Mouse (Mus musculus): ENCODE results near the gene Tbc1d10a. TPM values are rescaled to one million over a fixed set of nuclear protein-coding genes. Genes with fewer than 3 reads are reported as not detected.

The Tbc1d10a gene
- total RNA-seq, 1 experiment from 2014 or later, result 24.8 TPM

GRCm38 (mm10) chr11:4207655-4208054 is 21.1 kb downstream of the Tbc1d10a start:
- no peak for ATAC-seq (ENCODE audit: extremely low read depth, insufficient number of reproducible peaks, low FRiP score, poor library complexity, severe bottlenecking)

DNA sequence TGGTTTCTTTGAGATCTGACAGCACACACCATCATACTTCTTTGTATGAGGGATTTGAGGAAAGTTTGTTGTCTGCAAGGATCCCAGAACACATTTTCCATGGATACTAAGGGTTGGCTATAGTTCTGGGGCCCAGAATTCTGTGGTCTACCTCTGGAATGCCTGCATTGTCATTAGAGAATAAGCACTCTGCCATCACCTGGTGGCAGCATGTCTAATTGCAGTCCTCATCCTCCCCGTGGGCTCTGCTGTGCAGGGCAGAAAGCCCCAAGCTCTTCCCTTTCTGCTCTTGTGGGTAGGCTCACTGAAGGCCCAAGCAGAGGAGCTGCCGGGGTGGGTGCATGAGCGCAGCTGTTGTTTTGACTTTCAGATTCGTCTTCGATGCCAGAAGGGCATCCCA is 23.0 kb downstream of the Tbc1d10a start:
- ATAC-seq (ENCODE audit: extremely low read depth, insufficient number of reproducible peaks, low FRiP score, poor library complexity, severe bottlenecking), result no peak

GRCm38 (mm10) chr11:4210786-4211185 is 24.2 kb downstream of the Tbc1d10a start:
- no peak for ATAC-seq (ENCODE audit: extremely low read depth, insufficient number of reproducible peaks, low FRiP score, poor library complexity, severe bottlenecking)

GRCm38 (mm10) chr11:4213107-4213506 is 26.5 kb downstream of the Tbc1d10a start:
- no peak for ATAC-seq (ENCODE audit: extremely low read depth, insufficient number of reproducible peaks, low FRiP score, poor library complexity, severe bottlenecking)

DNA sequence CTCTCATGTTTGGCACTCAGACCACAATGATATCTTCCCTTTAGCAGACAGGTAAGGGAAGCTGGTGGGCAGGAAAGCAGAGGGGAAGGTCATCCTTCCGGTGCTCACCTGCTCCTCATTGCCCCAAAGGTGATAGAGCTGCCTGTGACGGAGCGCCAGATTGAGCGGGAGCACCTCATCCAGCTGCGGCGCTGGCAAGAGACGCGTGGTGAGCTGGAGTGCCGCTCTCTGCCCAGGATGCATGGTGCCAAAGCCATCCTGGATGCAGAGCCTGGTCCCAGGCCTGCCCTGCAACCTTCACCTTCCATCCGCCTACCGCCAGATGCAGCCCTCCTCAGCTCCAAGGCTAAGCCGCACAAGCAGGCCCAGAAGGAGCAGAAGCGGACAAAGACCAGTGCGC is 28.0 kb downstream of the Tbc1d10a start:
- no peak for ATAC-seq (ENCODE audit: extremely low read depth, insufficient number of reproducible peaks, low FRiP score, poor library complexity, severe bottlenecking)

DNA sequence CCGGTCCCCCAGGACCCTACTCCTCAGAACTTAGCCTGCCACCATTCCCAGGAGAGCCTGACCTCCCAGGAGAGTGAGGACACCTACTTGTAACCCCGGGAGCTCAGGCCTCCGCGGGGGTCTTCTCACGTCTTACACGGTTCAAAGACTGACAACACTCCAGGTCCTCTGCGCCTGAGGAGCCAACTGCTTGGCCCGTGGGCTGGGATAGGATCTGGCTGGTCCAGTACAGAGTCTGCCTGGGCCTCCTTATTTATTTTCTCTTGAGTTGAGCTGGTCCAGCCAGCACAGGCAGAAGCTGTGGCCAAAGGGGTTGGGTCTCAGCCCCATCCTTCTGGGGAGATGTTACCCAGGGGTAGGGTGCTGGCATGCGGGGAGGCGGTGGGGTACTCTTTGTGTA is 28.5 kb downstream of the Tbc1d10a start:
- no peak for ATAC-seq (ENCODE audit: extremely low read depth, insufficient number of reproducible peaks, low FRiP score, poor library complexity, severe bottlenecking)

- ATAC-seq (ENCODE audit: extremely low read depth, insufficient number of reproducible peaks, low FRiP score, poor library complexity, severe bottlenecking), result no peak
Observed at GRCm38 (mm10) chr11:4216248-4217000, 29.8 kb downstream of the Tbc1d10a start.

- peak; percentile 84 for ATAC-seq (ENCODE audit: extremely low read depth, insufficient number of reproducible peaks, low FRiP score, poor library complexity, severe bottlenecking)
Observed at GRCm38 (mm10) chr11:4217914-4218629, 31.5 kb downstream of the Tbc1d10a start, which contains the start of gene Castor1. Castor1 (plus strand) TSS chr11:4218225.

GRCm38 (mm10) chr11:4218637-4219036 is 32.0 kb downstream of the Tbc1d10a start:
- no peak for ATAC-seq (ENCODE audit: extremely low read depth, insufficient number of reproducible peaks, low FRiP score, poor library complexity, severe bottlenecking)

GRCm38 (mm10) chr11:4219317-4219751 is 32.7 kb downstream of the Tbc1d10a start:
- no peak for ATAC-seq (ENCODE audit: extremely low read depth, insufficient number of reproducible peaks, low FRiP score, poor library complexity, severe bottlenecking)

GRCm38 (mm10) chr11:4219908-4220307 is 33.3 kb downstream of the Tbc1d10a start:
- no peak for ATAC-seq (ENCODE audit: extremely low read depth, insufficient number of reproducible peaks, low FRiP score, poor library complexity, severe bottlenecking)

DNA sequence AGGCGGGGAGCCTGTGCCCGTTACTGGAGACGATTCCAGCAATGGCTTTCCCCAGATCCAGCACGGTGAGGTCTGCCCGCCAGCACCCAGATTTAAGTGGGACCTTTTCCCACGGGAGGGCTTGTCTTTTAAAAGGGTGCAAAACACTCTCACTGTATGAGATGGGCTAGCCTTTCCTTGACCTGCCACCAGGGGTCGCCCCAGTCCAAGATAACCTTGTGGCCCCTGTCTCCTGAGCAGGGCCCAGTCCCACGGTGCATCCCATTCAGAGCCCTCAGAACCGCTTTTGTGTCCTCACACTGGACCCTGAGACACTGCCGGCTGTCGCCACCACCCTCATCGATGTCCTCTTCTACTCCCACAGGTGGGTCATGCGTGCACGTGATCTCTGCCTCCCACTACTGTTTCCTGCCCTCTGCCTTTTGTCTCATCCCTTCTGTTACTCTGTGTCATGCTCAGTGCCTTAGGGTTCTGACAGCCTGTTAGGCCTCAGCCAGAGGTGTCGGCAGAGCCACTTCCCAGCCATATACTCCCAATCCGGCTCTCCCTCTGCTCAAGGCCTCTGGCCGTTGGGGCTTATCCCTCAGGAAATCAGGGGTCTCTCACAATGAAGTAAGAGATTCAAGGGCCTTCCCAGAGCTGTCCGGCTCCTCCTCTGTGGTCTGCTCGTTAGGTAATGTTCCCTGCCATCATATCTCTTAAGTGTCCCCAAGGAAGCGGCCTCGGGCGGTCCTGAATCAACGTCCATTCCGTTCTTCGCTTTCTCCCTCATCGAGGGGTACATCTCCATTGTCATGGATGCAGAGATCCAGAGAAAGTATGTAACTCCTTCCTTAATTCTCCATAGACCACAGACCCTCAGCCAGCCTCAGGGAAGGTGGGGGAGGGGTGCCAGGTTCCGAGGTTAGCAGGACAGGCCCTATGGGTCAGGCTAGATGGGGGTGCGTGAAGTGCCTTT is 34.1 kb downstream of the Tbc1d10a start:
- ATAC-seq (ENCODE audit: extremely low read depth, insufficient number of reproducible peaks, low FRiP score, poor library complexity, severe bottlenecking), result peak; percentile 70

DNA sequence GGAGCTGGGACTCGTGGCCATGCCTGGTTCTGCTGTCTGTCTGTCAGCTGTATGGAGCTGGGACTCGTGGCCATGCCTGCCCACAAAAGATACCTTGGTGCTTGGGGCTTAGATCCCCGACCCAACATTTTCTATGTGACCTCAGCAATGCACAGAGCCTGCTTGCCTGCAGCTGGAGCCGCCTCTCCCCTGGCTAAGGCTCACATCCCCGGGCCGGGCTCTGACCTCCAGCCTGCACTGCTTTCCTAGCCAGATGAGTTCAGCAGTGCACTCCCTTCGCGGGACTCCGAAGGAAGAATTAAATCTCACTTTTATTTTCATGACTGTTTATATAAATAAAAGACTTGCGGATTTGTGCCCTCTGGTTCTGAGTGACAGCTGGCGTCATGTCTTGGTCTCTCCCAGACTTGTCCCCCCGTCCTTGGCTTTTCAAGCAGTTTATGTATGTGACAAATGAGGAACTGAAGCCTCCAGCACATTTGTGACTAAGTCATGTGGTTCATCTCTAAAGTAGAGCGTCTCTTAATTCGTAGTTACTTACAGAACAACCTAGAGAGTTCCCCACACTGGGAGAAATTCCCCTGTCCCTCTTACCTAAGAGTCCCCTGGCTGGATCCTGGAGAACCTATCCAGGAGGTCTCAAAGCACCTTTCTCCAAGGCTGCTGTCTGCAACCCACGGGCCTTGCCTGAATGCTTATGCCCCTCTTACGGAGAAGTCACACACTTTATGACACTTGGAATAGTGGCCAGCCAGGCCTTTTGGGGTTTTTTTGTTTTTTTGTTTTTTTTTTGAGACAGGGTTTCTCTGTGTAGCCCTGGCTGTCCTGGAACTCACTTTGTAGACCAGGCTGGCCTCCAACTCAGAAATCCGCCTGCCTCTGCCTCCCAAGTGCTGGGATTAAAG is 35.7 kb downstream of the Tbc1d10a start:
- no peak for ATAC-seq (ENCODE audit: extremely low read depth, insufficient number of reproducible peaks, low FRiP score, poor library complexity, severe bottlenecking)

GRCm38 (mm10) chr11:4223393-4224188 is 37.0 kb downstream of the Tbc1d10a start:
- no peak for ATAC-seq (ENCODE audit: extremely low read depth, insufficient number of reproducible peaks, low FRiP score, poor library complexity, severe bottlenecking)

GRCm38 (mm10) chr11:4224223-4224622 is 37.6 kb downstream of the Tbc1d10a start:
- ATAC-seq (ENCODE audit: extremely low read depth, insufficient number of reproducible peaks, low FRiP score, poor library complexity, severe bottlenecking), result no peak

DNA sequence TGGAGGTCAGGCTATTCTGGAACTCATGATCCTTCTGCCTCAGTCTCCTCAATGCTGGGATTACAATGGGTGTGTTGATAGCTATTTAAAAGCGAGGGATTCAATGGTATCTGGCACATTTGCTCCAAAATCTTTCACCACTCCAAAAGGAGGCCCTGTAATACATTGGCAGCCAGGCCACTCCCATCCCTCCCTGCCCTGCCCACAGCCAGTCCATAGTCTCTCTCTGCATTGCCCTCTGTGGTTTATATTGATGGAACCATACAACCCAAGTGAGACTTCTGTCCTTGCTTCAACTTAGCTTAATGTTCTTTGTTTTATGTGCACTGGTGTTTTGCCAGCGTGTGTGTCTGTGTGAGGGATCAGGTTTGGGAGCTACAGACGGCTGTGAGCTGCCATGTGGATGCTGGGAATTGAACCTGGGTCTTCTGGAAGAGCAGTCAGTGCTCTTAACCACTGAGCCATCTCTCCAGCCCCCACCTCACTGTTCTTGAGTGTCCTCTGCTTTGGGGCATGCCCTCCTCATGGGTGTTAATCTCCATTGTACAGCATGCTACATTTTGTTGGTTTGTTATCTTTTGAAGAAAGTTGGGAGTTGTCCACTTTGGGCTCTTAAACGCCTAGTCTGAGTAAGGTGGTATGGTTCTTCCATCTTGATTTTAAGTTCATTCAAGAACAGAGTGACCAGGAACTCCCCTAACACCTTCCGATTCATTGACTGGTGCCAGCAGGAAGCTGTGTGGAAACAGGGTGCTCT is 40.2 kb downstream of the Tbc1d10a start:
- ATAC-seq (ENCODE audit: extremely low read depth, insufficient number of reproducible peaks, low FRiP score, poor library complexity, severe bottlenecking), result no peak

DNA sequence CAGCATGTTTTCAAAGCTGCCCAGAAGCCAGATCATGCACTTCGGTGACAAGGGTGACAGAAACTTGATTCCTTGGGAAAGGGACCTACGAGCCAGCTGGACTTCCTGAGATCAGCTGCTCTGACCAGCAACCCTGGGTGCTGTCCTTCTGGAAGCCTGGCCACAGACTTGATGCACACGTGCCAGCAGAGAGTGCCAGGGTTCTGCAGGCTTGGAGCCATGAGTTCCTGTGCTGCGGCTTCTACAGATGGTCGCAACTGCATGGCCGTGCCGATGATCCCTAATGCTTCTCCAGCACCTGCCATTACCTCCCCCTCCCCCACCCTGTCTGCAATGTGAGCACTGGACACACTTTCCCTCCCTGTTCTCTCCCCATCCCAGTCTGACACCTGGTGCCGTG is 41.9 kb downstream of the Tbc1d10a start:
- ATAC-seq (ENCODE audit: extremely low read depth, insufficient number of reproducible peaks, low FRiP score, poor library complexity, severe bottlenecking), result no peak

Data from neutrophil, adult 5-6 weeks (primary cell).